Mouse (Mus musculus) liver, adult 2 months (tissue): ENCODE data around the gene Pabpc4. TPM values are rescaled to one million over a fixed set of nuclear protein-coding genes. Genes with fewer than 3 reads are reported as not detected.

Source experiments
- DNase-seq: peaks from one replicate; pipeline ENCODE4 v3.0.0-alpha.2; 2011; ENCODE audit warnings: low read depth, low spot score; ENCODE audit errors: extremely low read depth
- H3K27ac ChIP-seq: fragments of 200-500 bp; replicated peaks from 2 replicates; pipeline ENCODE4 v1.5.1; 2012; ENCODE audit warnings: low read depth, mild to moderate bottlenecking, control low read depth, inconsistent platforms, low read length; ENCODE audit not compliant: insufficient read depth
- H3K27me3 ChIP-seq: fragments of 200-500 bp; 2 replicates; pipeline ENCODE4 v1.6.1; 2012; ENCODE audit warnings: mild to moderate bottlenecking, moderate library complexity, low read length, inconsistent platforms; ENCODE audit not compliant: control insufficient read depth, insufficient read depth
- H3K36me3 ChIP-seq: fragments of 200-500 bp; 2 replicates; pipeline ENCODE4 v1.6.1; 2012; ENCODE audit warnings: low read length, inconsistent platforms; ENCODE audit not compliant: control insufficient read depth, insufficient read depth
- H3K4me1 ChIP-seq: fragments of 200-500 bp; 2 replicates; pipeline ENCODE4 v1.6.1; 2011; ENCODE audit warnings: low read length; ENCODE audit not compliant: control insufficient read depth, insufficient read depth
- H3K4me3 ChIP-seq: fragments of 200-500 bp; 2 replicates; pipeline ENCODE4 v1.5.1; 2011; ENCODE audit warnings: low read depth, mild to moderate bottlenecking, control low read depth, low read length, moderate library complexity; ENCODE audit not compliant: insufficient read depth
- H3K79me2 ChIP-seq: fragments of 200-500 bp; 2 replicates; pipeline ENCODE4 v1.6.1; 2012; ENCODE audit warnings: inconsistent platforms, mild to moderate bottlenecking, low read length, moderate library complexity; ENCODE audit not compliant: control insufficient read depth, insufficient read depth
- H3K9ac ChIP-seq: fragments of 200-500 bp; 2 replicates; pipeline ENCODE4 v1.6.1; 2012; ENCODE audit warnings: low read depth, mild to moderate bottlenecking, control low read depth, inconsistent platforms, low read length
- CTCF ChIP-seq: fragments of 200-500 bp; IDR thresholded peaks from 2 replicates; pipeline ENCODE4 v1.5.1; 2011; ENCODE audit warnings: low read depth, low read length, control low read depth
- POLR2A ChIP-seq: fragments of 200-500 bp; IDR thresholded peaks from 2 replicates; pipeline ENCODE4 v1.6.1; 2011; ENCODE audit warnings: low read length, control low read depth; ENCODE audit not compliant: insufficient read depth; ENCODE audit errors: extremely low read depth
- WGBS: fragments of 180-500 bp; shearing (Covaris S2); methylation state at CpG from one replicate; pipeline ENCODE4 v1.1.7; 2018; 5-methylcytosine and 5-hydroxymethylcytosine counted together
- polyA plus RNA-seq: library from polyadenylated mRNA; depleted of rRNA; stranded (reverse); fragments of >200 nt; gene quantifications from 2 replicates; pipeline ENCODE4 v1.2.3, GENCODE M21; 2012
- total RNA-seq: library from RNA; depleted of rRNA; stranded (reverse); fragments of >200 nt; gene quantifications from 2 replicates; pipeline ENCODE4 v1.2.3, GENCODE M21; 2014

The Pabpc4 gene
- total and polyA plus RNA-seq, 2 experiments: 25.3 to 54.4 TPM

DNA sequence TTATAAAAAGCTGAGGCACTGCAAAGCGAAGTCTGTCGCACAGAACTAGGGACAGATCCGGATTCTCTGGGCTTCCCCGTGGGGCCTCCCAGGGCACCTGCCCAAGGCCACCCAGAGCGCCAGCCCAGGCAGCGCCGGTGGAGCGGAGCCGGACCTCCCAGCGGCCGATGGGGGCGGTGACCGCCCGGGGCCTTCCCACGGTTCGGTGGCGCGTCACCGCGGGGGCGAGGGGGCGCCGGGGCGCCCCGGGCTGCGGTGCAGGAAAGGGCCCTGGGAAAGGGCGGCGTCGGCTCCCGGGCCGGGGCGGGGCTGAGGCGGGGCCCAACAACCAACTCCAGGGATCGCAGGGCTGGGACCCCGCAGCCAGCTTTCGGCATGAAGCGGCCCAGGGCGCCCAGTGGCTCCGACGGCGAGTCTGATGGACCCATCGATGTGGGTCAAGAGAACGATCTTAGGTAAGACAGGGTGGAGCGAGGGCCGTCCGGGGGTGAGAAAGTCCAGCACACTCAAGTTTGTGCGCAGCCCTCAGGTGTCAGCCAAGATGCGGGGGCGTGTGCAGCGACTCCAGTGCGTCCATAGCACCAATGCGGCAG is 28.6 kb upstream of the Pabpc4 start, which contains the start of gene Heyl:
Gene Heyl, plus strand, starts transcription at position 65 of the 593 bp plus-strand sequence.
- WGBS: 2% methylated on average over 52 of the region's 52 CpGs

DNA sequence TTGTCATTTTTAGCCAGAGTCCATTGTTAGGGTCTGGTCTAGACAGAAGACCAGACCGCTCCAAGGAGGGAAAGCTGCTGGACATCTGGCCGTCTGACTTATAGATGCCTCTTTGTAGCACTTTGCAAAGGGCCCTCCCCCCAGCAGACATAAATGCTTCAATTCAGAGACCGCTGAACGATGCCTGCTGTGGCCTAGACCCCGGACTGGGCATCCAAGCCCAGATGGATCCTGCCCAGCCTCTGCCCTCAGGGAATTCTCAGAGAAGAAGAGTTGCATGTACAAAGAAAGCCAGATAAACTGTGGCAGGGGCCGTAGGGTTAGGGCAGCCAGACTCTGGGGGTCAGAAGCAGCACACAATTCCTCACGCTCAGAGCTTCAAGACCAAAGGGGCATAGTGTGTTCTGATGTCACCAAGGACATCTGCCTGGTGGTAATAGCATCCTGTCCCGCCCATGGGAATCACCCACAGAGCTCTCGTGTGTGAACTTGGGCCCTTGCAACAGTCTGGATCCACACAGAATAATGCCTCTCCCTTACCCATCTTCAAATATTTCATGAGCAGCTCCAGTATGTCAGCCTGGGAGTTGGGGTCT is 26.2 kb upstream of the Pabpc4 start:
- no peaks in the 10 kb centered on the region for H3K27me3 ChIP-seq
- no peak overlapping the region for H3K4me3 ChIP-seq
- 84% methylated on average over 9 of the region's 9 CpGs for WGBS
- no peak overlapping the region for H3K9ac ChIP-seq
- H3K4me1 ChIP-seq: peaks cover 6% of the 10 kb centered on the region
- TF ChIP-seq POLR2A (no peak), CTCF (no peak)
- no peaks in the 10 kb centered on the region for H3K36me3 ChIP-seq
- no peak overlapping the region for H3K27ac ChIP-seq
- DNase-seq: no peak
- H3K79me2 ChIP-seq: no peaks in the 10 kb centered on the region

More for the DNA sequence above, 28.6 kb upstream of the Pabpc4 start, which contains the start of gene Heyl:
- Histone ChIP-seq H3K4me3 (peak within 1 kb of the TSS; percentile 63), H3K36me3 (no peaks in the 10 kb centered on the region), H3K4me1 (peaks cover 6% of the 10 kb centered on the region), H3K27me3 (no peaks in the 10 kb centered on the region), H3K9ac (peak within 1 kb of the TSS; percentile 6; the same call in 1 of the 2 replicates), H3K79me2 (no peaks in the 10 kb centered on the region), H3K27ac (no peak within 1 kb of the TSS)
- TF ChIP-seq POLR2A: no peak
- TF ChIP-seq CTCF: no peak
- no peak for DNase-seq

DNA sequence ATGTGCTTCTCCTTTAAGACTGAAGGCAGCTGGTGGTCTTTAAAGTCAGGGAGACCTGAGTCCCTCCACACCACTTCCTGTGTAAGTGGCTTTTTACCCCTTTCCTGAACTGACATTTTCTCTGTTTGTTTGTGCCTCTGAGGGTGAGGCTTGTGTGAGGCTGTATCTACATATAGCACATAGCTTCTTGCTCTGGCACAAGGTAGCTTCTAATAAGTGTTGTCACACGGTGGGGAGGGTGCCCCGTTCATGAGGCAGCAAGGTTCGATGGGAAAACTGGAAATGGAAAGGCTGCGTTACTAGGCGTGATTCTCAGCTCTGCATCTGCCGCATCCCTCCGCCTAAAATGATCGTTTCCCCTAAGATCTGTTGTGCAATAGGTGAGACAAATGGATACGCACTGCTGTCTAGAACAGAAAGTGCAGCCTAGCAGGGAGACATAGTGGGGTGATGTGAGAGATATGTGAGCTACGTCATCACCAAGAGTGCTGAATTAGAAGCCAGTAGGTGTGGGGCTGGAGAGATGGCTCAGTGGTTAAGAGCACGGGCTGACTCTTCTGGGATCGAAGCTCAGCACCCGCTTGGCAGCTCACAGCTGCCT is 25.6 kb upstream of the Pabpc4 start:
- H3K4me3 ChIP-seq: no peak overlapping the region
- H3K27me3 ChIP-seq: no peaks in the 10 kb centered on the region
- H3K9ac ChIP-seq: no peak overlapping the region
- peaks cover 6% of the 10 kb centered on the region for H3K4me1 ChIP-seq
- no peaks in the 10 kb centered on the region for H3K36me3 ChIP-seq
- H3K79me2 ChIP-seq: no peaks in the 10 kb centered on the region
- H3K27ac ChIP-seq: no peak overlapping the region
- 78% methylated on average over 13 of the region's 13 CpGs for WGBS
- TF ChIP-seq POLR2A (no peak), CTCF (no peak)
- DNase-seq: no peak

DNA sequence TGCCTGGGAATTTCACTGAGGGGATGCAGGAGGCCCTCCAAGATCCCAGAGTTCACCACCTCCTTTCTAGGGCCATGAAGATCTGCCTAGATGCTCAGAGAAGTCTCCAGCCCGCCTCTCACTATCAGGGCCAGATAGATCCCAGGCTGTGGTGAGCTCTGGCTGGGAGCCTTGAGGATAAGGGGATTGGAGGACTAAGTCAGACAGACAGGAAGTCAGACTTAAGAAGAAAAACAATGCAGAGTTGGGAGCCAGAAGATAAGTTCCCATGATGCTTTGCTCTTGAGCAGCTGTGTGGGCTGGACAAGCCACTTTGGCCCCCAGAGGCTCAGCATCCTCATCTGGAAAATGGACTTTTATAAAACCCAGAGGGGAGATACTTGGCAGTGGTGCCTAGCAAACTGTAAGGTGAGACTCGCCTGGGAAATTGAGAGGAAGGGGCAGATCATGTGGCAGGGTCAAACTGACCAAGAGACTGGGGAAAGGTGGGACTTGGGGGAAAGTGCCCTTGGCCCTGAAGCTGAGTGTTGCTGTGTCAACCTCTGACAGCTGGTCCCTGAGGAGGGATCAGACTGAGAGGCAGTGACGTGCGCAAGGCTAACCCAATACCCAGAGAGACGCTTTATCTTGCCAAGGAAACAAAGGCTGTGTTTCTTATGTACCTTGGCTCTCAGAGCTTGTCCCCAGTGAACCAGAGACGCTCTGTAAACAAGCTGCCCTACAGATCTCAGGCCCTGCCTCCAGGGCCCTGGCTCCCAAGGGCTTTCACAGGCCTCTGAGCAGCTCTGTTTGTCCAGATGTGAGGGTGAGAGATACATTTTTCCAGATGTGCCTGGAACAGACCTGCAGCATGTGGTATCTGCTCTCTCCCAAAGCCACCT is 24.5 kb upstream of the Pabpc4 start:
- peak; percentile 49 for DNase-seq

DNA sequence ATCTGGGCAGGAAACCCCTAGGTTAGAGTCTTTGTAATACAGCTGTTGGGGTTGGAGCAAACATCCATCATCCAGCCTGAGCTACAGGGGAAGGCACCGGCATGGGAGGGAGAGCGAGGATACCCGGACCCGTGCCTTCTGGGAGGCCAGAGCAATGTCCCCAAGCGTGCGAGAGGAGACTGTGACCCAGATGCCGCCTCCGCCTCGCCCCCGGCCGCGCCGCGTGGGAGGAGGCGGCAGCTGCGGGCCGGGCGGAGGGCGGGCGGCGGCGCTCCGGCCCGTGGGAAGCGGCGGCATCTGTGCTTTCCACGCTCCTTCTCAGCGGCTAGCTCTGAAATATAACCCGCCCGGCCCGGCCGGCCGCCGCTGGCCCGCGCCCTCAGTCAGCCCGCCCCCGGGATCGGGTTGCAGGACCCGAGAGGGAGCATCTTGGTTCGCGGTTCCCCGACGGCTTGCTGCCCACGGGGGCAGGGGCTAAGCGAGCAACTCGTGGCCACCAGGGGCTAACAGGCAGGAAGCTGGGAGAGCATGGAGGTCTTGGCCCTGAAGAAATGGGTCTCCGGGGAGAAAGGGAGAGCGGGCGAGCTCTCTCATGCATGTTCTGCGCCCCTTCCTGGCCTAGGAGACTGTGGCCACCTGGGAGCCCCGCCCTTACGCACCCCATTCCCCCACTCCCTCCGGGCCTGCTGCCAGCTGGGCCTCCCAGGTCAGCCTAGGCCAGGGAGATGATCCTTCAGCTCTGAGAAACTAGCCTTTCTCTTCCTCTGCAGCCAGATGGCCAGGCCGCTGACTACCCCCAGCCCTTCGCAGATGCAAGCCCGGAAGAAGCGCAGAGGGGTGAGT is 22.6 kb upstream of the Pabpc4 start:
- H3K36me3 ChIP-seq: no peaks in the 10 kb centered on the region
- H3K4me1 ChIP-seq: no peaks in the 10 kb centered on the region
- peak overlapping the region; percentile 35 for H3K27ac ChIP-seq
- no peaks in the 10 kb centered on the region for H3K79me2 ChIP-seq
- TF ChIP-seq CTCF (no peak), POLR2A (no peak)
- peak overlapping the region; percentile 21; the same call in 1 of the 2 replicates for H3K4me3 ChIP-seq
- no peaks in the 10 kb centered on the region for H3K27me3 ChIP-seq
- no peak overlapping the region for H3K9ac ChIP-seq
- WGBS: 20% methylated on average over 58 of the region's 58 CpGs
- DNase-seq: no peak

More for the DNA sequence above, 24.5 kb upstream of the Pabpc4 start:
- Histone ChIP-seq H3K36me3 (no peaks in the 10 kb centered on the region), H3K4me1 (peaks cover 4% of the 10 kb centered on the region), H3K9ac (no peak overlapping the region), H3K27ac (0 out of 2 replicates have a peak overlapping the region, but pooled peaks have one; percentile 35), H3K27me3 (no peaks in the 10 kb centered on the region), H3K4me3 (no peak overlapping the region), H3K79me2 (no peaks in the 10 kb centered on the region)
- TF ChIP-seq CTCF: no peak
- WGBS: 37% methylated on average over 6 of the region's 6 CpGs
